Mouse (Mus musculus) bone marrow macrophage, adult 2 months (primary cell): Measurements from ENCODE around the gene Lipe.

Experiments used
- CTCF ChIP-seq: IDR thresholded peaks from 2 replicates; pipeline ENCODE4 v1.5.1; 2012; ENCODE audit warnings: low read depth, mild to moderate bottlenecking, low read length, moderate library complexity
- POLR2A ChIP-seq: IDR thresholded peaks from 2 replicates; pipeline ENCODE4 v1.6.1; 2012; ENCODE audit warnings: mild to moderate bottlenecking, low read depth, low read length, borderline replicate concordance

- TF ChIP-seq POLR2A (no peak), CTCF (no peak)
Observed at GRCm38 (mm10) chr7:25428321-25428720, 29.8 kb upstream of the Lipe start.
